Mouse (Mus musculus) CH12F3 (cell line): ENCODE data around the gene Mt1.

Source experiments
- in situ Hi-C: fragments of 300-500 bp; cut with MboI; formaldehyde crosslinking; loops from 2 replicates; pipeline ENCODE4 v1.14.3; 2020; ENCODE audit warnings: low sequenced_read_pairs

The Mt1 gene

DNA sequence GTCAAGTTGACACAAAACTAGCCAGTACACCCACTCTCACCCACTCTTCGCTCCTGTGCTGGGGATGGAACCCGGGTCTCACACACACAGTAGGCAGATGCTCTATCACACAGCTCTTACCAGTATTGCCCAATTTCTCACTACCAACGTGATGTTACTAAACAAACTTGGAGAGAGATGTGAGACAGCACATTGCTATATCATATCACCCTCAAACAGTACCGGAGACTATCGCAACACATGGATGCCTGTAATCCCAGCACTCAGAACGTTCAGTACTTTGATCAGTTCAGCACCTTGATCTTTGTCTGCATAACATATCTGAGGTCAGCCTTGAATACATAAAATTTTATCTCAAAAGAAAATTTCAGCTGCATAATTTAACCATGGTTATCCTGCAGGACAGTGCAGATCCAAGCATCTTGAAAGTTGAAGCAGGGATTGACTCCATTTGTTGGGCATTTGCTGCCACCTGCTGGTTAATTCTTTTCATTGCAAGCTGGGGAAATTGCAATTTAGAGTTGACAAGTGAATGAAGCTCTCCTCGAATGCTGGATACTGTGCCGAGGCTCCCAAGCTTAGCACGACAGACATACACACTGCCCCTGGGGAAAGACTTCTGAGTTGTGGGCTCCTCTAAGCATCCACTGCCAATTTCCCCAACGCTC is 20.5 kb downstream of the Mt1 start:
- in situ Hi-C loops: loop anchor here (25.0 kb wide), 1 partner anchor 1187 kb away; no protein-coding TSS in a partner anchor

GRCm38 (mm10) chr8:94204043-94204442 is 25.2 kb downstream of the Mt1 start:
- in situ Hi-C loops: no loop called here

- in situ Hi-C loops: no loop called here
Observed at GRCm38 (mm10) chr8:94205736-94206135, 26.9 kb downstream of the Mt1 start.

DNA sequence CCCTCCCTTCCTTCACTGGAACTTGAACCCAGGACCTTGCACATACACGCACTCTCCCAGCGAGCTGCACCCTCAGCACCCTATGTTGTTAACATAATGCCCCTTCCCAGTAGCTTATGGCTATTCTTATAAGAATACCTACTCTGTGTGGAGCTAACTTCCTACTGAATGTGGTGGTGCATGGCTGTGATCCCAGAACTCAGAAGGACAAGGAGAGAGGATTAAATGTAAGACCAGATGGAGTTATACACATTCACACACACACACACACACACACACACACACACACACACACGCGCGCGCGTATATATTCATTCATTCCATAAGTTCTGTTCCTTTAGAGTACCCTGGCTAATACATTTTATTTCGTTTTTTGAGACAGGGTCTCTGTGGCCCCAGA is 27.4 kb downstream of the Mt1 start:
- in situ Hi-C loops: no loop called here

DNA sequence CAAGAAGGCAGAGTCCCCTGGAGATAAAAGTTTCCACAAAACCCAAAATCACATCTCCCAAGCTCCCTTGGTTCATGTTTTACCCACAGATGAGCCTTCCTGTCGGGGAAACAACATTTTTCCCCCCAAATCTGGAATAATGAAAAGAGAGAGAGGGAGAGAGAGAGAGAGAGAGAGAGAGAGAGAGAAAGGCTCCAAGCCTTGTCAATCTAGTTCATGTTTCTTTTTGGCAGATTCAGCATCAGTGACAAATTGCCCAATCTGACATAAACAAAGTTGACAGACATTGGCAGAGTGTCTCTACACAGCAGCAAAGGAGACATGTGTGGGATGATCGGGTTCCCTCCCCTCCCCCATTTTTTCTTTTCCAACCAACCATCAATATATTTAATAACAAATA is 28.6 kb downstream of the Mt1 start:
- in situ Hi-C loops: no loop called here

DNA sequence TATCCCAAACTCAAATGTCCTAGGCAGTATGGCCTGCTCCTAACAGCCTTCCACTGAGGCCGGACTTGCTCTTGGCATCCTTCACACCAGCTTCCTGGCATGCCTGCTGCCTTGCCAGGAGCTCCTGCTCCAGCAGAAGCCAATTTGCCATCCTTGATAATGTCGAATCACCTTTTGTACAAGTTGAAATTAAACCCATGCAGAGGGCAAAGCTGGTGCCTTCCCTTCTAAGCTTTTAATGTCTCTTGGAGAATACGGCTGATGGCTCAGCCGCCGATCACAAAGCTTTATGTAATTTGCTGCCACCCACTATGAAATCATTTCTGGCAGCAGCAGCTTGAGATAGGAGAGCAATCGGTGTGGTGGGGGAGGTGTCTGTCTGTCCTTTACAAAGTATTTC is 30.8 kb downstream of the Mt1 start:
- in situ Hi-C loops: no loop called here

DNA sequence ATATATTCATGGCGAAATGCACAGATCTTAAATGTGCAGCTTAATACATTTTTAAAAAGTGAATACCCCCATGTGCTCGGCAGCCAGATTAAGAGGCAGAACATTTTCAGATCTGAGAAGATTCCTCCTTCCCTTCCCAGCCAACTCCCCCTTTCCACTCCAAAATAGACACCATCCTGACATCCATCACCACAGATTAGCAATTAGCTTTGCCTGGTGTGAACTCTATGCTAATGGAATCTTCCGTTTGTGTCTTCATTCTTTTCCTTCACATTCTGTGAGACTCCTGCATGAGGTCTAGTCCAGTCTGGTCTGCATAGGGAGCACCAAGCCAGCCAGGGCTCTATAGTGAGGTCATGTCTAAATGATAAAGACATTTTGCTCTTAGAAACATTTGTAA is 31.3 kb downstream of the Mt1 start:
- in situ Hi-C loops: no loop called here

DNA sequence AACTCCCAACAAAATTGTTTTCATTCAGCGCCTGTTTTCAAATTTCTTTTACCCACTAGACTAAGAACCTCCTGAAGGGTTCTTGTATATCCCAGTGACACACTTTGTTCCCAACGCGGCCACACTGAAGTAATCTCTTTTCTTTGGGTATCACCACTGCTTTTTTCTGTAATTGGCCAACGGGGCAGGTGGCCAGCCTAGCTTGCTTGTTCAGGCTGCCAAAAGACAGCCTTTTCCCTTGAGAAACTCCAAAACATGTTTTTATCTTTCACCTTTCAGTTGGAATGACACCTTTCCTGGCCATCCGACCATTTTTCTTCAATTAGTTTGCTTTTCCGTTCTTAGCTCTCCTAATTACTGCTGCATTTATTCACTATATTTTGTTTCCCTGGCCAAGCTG is 34.9 kb downstream of the Mt1 start:
- in situ Hi-C loops: no loop called here

- in situ Hi-C loops: no loop called here
Observed at GRCm38 (mm10) chr8:94214252-94215173, 35.6 kb downstream of the Mt1 start, which contains the start of gene Nup93. Gene Nup93, plus strand, starts transcription at chr8:94214564.

- in situ Hi-C loops: no loop called here
Observed at GRCm38 (mm10) chr8:94227381-94227939, 48.6 kb downstream of the Mt1 start.
